Mouse (Mus musculus): ENCODE measurements around the gene Zfp317. TPM values are rescaled to one million over a fixed set of nuclear protein-coding genes. Genes with fewer than 3 reads are reported as not detected.
"Not testable (repeated sequence)": the region's sequence is repeated elsewhere in the genome, so short reads cannot be mapped to it uniquely, and the experiment has no call there.

The Zfp317 gene
- polyA plus RNA-seq (2015; fragmentation: Nextera tagmentation; extraction: Ambion mirVana), result 45.2 and 45.6 TPM in 2 replicates

GRCm38 (mm10) chr9:19621843-19622822 is at the start of gene Zfp317:
Gene Zfp317, plus strand, starts transcription at chr9:19622102.
- Histone ChIP-seq H3K27ac (peak within 1 kb of the TSS; percentile 81), H3K36me3 (peaks cover 13% of the 10 kb centered on the region), H3K9me3 (no peaks in the 10 kb centered on the region), H3K4me1 (replicated peaks) (0 out of 2 replicates have a peak, but pooled peaks cover 3% of the 10 kb centered on the region), H3K27me3 (no peaks in the 10 kb centered on the region), H3K4me2 (replicated peaks) (peak within 1 kb of the TSS; percentile 50), H3K9ac (replicated peaks) (peak within 1 kb of the TSS; percentile 66), H3K4me3 (replicated peaks) (peak within 1 kb of the TSS; percentile 59)
- ATAC-seq, result peak; percentile 98
- WGBS, result 2% methylated on average over 35 of the region's 35 CpGs

- Histone ChIP-seq H3K9ac (replicated peaks) (no peak within 1 kb of the TSS), H3K27me3 (no peaks in the 10 kb centered on the region), H3K36me3 (no peaks in the 10 kb centered on the region), H3K9me3 (0 out of 2 replicates have a peak, but pooled peaks cover 6% of the 10 kb centered on the region), H3K4me2 (replicated peaks) (no peak within 1 kb of the TSS), H3K4me1 (replicated peaks) (no peaks in the 10 kb centered on the region), H3K27ac (no peak within 1 kb of the TSS), H3K4me3 (replicated peaks) (no peak within 1 kb of the TSS)
- ATAC-seq, result no peak
Observed at GRCm38 (mm10) chr9:19582317-19582716, 39.6 kb upstream of the Zfp317 start, which contains the start of gene Olfr855. Gene Olfr855, plus strand, starts transcription at chr9:19582617.

- H3K27me3 ChIP-seq, result no peaks in the 10 kb centered on the region
- no peak overlapping the region for H3K9ac ChIP-seq (replicated peaks)
- 0 out of 2 replicates have a peak, but pooled peaks cover 3% of the 10 kb centered on the region for H3K4me1 ChIP-seq (replicated peaks)
- WGBS, result 97% methylated on average over 3 of the region's 3 CpGs
- no peak overlapping the region for H3K4me3 ChIP-seq (replicated peaks)
- peak; percentile 51 for ATAC-seq
- H3K9me3 ChIP-seq, result no peaks in the 10 kb centered on the region
- no peak overlapping the region for H3K27ac ChIP-seq
- peaks cover 10% of the 10 kb centered on the region for H3K36me3 ChIP-seq
- no peak overlapping the region for H3K4me2 ChIP-seq (replicated peaks)
Observed at GRCm38 (mm10) chr9:19621297-19621696, 605 bp upstream of the Zfp317 start.

GRCm38 (mm10) chr9:19629574-19629973 is 7.7 kb downstream of the Zfp317 start:
- no peak overlapping the region for H3K4me3 ChIP-seq (replicated peaks)
- no peak overlapping the region for H3K4me2 ChIP-seq (replicated peaks)
- H3K9me3 ChIP-seq, result no peaks in the 10 kb centered on the region
- H3K36me3 ChIP-seq, result peaks cover 32% of the 10 kb centered on the region
- H3K27me3 ChIP-seq, result no peaks in the 10 kb centered on the region
- no peak for ATAC-seq
- no peak overlapping the region for H3K27ac ChIP-seq
- H3K9ac ChIP-seq (replicated peaks), result no peak overlapping the region
- H3K4me1 ChIP-seq (replicated peaks), result no peaks in the 10 kb centered on the region

- Histone ChIP-seq H3K9ac (replicated peaks) (no peak overlapping the region), H3K36me3 (peaks cover 77% of the 10 kb centered on the region), H3K4me2 (replicated peaks) (no peak overlapping the region), H3K4me1 (replicated peaks) (no peaks in the 10 kb centered on the region), H3K4me3 (replicated peaks) (no peak overlapping the region), H3K27ac (no peak overlapping the region), H3K27me3 (no peaks in the 10 kb centered on the region), H3K9me3 (no peaks in the 10 kb centered on the region; the same call in 1 of the 2 replicates)
- no peak for ATAC-seq
- WGBS, result 98% methylated on average over 3 of the region's 3 CpGs
Observed at GRCm38 (mm10) chr9:19645193-19645592, 23.3 kb downstream of the Zfp317 start.

GRCm38 (mm10) chr9:19690281-19690680 is 68.4 kb downstream of the Zfp317 start:
- WGBS, result 85% methylated on average over 6 of the region's 6 CpGs
- Histone ChIP-seq H3K4me3 (replicated peaks) (no peak overlapping the region), H3K4me1 (replicated peaks) (no peaks in the 10 kb centered on the region), H3K9ac (replicated peaks) (no peak overlapping the region), H3K4me2 (replicated peaks) (no peak overlapping the region), H3K27me3 (no peaks in the 10 kb centered on the region), H3K27ac (no peak overlapping the region), H3K36me3 (no peaks in the 10 kb centered on the region), H3K9me3 (peaks cover 6% of the 10 kb centered on the region)
- ATAC-seq, result no peak

GRCm38 (mm10) chr9:19691426-19691825 is 69.5 kb downstream of the Zfp317 start:
- WGBS, result 90% methylated on average over 1 of the region's 1 CpGs
- Histone ChIP-seq H3K9me3 (peaks cover 6% of the 10 kb centered on the region), H3K4me2 (replicated peaks) (no peak overlapping the region), H3K27me3 (no peaks in the 10 kb centered on the region), H3K27ac (no peak overlapping the region), H3K36me3 (no peaks in the 10 kb centered on the region), H3K9ac (replicated peaks) (no peak overlapping the region), H3K4me3 (replicated peaks) (no peak overlapping the region), H3K4me1 (replicated peaks) (no peaks in the 10 kb centered on the region)
- no peak for ATAC-seq

- no peak for ATAC-seq
- no peak overlapping the region for H3K27ac ChIP-seq
- H3K4me2 ChIP-seq (replicated peaks), result no peak overlapping the region
- H3K36me3 ChIP-seq, result no peaks in the 10 kb centered on the region
- WGBS, result 79% methylated on average over 2 of the region's 2 CpGs
- H3K9me3 ChIP-seq, result peaks cover 6% of the 10 kb centered on the region
- H3K4me3 ChIP-seq (replicated peaks), result no peak overlapping the region
- no peak overlapping the region for H3K9ac ChIP-seq (replicated peaks)
- no peaks in the 10 kb centered on the region for H3K4me1 ChIP-seq (replicated peaks)
- H3K27me3 ChIP-seq, result no peaks in the 10 kb centered on the region
Observed at GRCm38 (mm10) chr9:19692430-19692829, 70.5 kb downstream of the Zfp317 start.

GRCm38 (mm10) chr9:19694285-19694684 is 72.4 kb downstream of the Zfp317 start:
- not testable (repeated sequence) for H3K27me3 ChIP-seq; ATAC-seq; H3K9ac ChIP-seq (replicated peaks); H3K4me2 ChIP-seq (replicated peaks); H3K4me1 ChIP-seq (replicated peaks); H3K4me3 ChIP-seq (replicated peaks); H3K27ac ChIP-seq; H3K36me3 ChIP-seq
- WGBS, result 52% methylated on average over 2 of the region's 2 CpGs
- H3K9me3 ChIP-seq, result peaks cover 11% of the 10 kb centered on the region

GRCm38 (mm10) chr9:19694898-19695379 is 73.0 kb downstream of the Zfp317 start:
- H3K27me3 ChIP-seq; H3K4me3 ChIP-seq (replicated peaks); H3K27ac ChIP-seq; H3K4me1 ChIP-seq (replicated peaks); H3K4me2 ChIP-seq (replicated peaks); H3K9ac ChIP-seq (replicated peaks); ATAC-seq; H3K36me3 ChIP-seq: not testable (repeated sequence)
- peaks cover 16% of the 10 kb centered on the region for H3K9me3 ChIP-seq
- WGBS, result 65% methylated on average over 9 of the region's 9 CpGs

Data from midbrain, embryonic 13.5 days (tissue).